Mouse (Mus musculus): ENCODE results near the gene Ccdc84.

GRCm38 (mm10) chr9:44454132-44454890, 35.9 kb upstream of the Ccdc84 start:
- TF ChIP-seq NELFE (IDR thresholded peaks at IDR 0.05; ENCODE audit: low read depth, low read length), result no peak
- TF ChIP-seq POLR2A (IDR thresholded peaks at IDR 0.05; ENCODE audit: control insufficient read depth in 1 of 2, insufficient read depth in 1 of 2, low read depth in 1 of 2, low read length in 2 of 2, poor library complexity in 1 of 2), result no peak
- TF ChIP-seq RAD21 (IDR thresholded peaks at IDR 0.05; ENCODE audit: low read depth, low read length), result peak; percentile 86
- peak; percentile 78 to 95 (median 87) for TF ChIP-seq CTCF (IDR thresholded peaks at IDR 0.05 in 2 of 3, conservative IDR thresholded peaks at IDR 0.05 in 1 of 3; ENCODE audit: control insufficient read depth in 1 of 3, insufficient read depth in 1 of 3, low read depth in 2 of 3, low read length in 3 of 3, poor library complexity in 1 of 3, severe bottlenecking in 1 of 3)
